Mouse (Mus musculus): ENCODE measurements around the gene Krt17.

DNA sequence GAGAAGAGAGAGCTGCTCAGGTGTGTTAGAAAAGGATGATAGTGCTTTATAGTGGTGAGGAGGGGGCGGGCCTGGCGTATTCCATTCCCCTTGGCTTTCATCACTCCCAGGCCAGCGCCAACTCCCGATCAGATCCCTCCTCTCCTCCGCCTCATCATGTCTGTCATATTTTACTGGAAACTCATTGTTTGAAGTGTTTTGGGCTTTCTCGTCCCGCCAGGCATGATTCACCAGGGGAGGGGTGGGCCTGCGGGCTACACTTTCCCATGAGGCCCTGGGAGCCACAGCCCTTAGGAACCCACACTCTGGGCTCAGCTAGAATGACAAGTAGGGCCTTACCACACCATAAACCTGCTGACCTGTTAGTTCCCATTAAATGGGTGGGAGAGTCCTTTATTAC lies 53.3 kb downstream of the Krt17 start, which contains the start of gene Krt14:
- TF ChIP-seq POLR2A (IDR thresholded peaks at IDR 0.05; ENCODE audit: insufficient read depth, low read length) (no peak), CTCF (IDR thresholded peaks at IDR 0.05; ENCODE audit: low read depth, low read length) (no peak), EP300 (IDR thresholded peaks at IDR 0.05; ENCODE audit: insufficient read depth, low read depth, low read length) (no peak)

Measured in ES-Bruce4 (cell line).